Mouse (Mus musculus): Measurements from ENCODE around the gene Loxl3.

Gene Loxl3

GRCm38 (mm10) chr6:83053136-83053960 lies 19.4 kb downstream of the Loxl3 start:
- DNase-seq (ENCODE audit: low read depth, low spot score), result no peak

DNA sequence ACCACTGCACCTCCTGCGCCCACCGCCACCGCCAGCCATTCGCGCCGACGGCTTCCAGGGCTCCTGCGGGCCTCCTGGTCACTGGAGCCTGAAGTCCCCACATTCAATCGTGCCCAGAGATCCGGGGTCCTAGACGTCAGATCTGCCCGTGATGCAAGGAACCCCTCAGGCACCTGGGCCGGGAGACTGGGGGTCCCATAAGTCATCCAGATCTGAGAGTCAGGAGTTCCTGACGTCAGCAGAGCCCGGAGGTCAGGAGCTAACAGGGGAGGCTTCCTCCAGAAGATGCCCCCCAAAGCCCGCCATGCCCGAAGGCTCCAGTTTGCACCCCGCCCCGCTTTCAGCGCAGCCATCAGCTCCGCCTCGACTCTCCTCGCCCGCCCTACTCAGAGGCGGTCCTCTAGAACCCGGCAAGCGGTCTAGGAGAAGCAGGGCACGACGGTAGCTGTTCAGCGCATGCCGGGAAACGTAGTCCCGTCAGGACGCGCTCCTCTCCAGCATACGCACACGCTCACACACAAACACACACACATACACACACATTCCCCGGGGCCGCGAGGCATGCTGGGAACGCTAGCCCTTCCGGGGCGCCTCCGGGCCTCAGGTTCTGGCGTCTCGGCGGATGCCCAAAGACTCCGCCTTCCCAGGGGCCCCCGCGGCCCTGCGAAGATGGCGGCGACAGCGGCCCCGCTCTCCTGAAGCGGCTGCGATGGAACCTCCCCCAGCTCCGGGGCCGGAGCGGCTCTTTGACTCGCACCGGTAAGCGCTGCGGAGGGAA lies 20.3 kb downstream of the Loxl3 start, which contains the start of gene Aup1:
Gene Aup1, plus strand, starts transcription at position 448 of the 778 bp plus-strand sequence.
- peak; percentile 98 for DNase-seq (ENCODE audit: low read depth, low spot score)

DNA sequence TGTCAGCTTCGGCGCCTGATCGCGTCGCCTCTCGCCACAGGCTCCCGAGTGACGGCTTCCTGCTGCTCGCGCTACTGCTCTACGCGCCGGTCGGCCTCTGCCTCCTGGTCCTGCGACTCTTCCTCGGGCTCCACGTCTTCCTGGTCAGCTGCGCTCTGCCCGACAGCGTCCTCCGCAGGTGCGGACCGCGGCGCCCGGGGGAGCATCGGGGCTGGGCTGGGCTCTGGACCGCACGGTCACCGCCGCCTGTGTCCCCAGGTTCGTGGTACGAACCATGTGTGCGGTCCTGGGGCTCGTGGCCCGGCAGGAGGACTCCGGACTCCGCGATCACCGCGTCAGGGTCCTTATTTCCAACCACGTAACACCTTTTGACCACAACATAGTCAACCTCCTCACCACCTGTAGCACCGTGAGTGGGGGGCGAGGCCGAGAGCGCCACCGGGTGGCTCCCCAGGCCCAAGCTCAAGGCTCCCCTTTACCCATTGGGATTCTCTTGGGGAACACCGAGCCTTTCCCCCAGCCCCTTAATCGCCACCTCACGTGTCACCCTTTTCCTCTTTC lies 21.0 kb downstream of the Loxl3 start, which contains the start of gene Htra2:
Gene Htra2, minus strand, starts transcription at position 403 of the 561 bp plus-strand sequence.
- no peak for DNase-seq (ENCODE audit: low read depth, low spot score)

DNA sequence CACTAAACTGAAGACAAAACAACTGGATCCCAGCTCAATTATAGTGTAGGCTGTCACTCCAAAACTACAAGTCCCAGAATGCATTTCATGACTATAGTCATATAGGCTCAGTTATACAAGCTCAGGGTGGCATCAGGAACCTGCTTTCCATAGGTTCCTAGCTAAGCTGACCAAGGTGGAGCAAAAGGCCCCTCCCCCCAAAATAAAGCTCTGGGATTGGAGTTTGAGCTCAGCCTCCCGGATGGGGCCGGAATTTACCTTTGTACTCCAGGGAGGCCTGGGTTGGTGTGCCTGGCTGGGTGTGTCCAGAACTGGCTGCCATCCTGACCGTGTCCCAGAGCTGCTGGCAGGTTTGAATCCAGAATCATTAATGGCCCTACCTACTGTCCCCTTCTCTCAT lies 23.8 kb downstream of the Loxl3 start, which contains the start of gene Dqx1:
Gene Dqx1, plus strand, starts transcription at position 55 of the 400 bp plus-strand sequence.
- no peak for DNase-seq (ENCODE audit: low read depth, low spot score)

DNA sequence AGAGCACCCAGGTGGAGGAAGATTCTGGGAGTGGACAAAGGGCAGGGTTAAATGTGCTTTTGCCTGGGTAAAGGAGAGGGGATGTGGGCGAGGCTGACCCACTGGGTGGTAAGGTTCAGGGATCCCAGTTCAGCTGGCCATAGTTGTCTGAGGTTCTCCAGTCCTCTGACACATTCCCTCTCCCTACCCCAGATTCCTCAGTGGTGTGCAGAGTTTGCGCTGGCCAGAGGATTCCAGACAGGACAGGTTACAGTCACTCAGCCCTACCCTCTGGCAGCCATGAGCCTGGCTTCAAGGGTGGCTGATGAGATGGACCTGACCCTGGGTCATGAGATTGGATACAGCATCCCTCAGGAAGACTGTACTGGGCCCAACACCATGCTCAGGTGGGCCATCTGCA lies 24.8 kb downstream of the Loxl3 start:
- DNase-seq (ENCODE audit: low read depth, low spot score), result no peak

GRCm38 (mm10) chr6:83065995-83066394 lies 32.0 kb downstream of the Loxl3 start:
- no peak for DNase-seq (ENCODE audit: low read depth, low spot score)

DNA sequence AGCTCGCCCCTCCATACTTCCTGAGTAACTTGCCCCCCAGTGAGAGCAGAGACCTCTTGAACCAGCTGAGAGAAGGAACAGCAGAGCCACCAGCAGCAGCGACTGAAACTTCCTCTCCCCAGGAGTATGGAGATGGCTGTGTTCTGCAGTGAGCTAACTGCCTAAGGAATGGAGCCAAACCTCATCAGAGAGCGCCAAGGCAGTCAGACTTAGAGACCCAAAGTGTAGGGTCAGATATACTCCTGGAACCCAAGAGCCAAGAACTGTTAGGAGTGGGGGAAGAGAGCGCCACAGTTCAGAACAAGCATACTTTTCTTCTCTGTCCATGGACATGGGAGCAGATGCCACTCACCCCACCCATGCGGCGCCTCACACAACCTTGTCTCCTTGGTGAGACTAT lies 32.5 kb downstream of the Loxl3 start:
- DNase-seq (ENCODE audit: low read depth, low spot score), result no peak

DNA sequence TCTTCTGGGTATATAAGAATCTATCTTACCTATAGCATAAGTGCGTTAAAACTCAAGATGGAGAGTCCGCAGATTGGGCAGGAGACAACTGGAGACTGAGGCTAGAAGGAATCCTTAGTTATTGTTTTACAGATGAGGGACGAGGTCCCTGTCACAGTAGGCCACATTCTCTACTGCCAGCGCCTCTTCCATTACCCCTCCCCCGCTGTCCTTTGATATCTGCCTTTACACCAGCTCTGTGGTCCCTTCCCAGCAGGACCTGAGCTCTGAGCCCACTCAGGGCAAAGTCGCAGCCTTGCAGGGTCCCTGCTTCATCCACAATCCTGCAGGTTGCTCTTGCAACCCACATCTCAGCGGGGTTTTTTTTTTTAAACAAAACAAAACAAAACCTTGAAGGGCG lies 34.2 kb downstream of the Loxl3 start:
- no peak for DNase-seq (ENCODE audit: low read depth, low spot score)

DNA sequence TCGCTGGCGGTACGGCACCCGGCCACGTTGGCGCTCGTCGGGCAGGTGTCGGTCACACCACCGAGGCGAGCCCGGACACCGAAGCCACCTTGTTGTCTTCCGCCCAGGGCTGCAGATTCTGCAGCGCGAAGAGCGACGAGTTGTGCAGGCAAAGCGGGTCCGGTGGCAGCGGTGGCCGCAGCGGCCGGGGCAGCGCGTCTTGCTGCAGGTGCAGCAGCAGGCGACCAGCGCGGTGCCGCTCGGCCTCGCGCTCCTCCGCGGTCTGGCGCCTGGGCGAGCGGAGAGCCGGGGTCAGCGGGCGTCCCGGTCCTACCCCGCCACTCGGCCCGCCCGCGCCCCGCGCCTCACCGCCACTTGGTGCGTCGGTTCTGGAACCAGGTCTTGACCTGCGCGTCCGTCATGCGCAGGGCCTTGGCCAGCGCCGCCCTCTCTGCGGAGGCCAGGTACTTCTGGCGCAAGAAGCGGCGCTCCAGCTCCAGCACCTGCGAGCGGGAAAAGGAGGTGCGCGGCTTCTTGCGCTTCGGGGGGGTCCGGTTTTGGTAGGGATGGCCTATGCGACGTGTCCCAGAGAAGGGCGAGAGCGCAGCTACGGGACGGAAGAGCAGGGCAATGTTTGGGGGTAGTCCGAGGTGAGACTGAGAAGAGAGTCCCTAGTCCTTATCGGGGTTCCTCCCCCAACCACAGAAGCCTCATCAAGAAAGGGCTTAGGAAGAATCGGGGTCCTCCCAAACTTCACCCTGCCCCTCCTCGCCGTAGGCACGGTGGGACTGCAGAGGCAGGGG lies 34.9 kb downstream of the Loxl3 start:
- no peak for DNase-seq (ENCODE audit: low read depth, low spot score)

GRCm38 (mm10) chr6:83069488-83070246 lies 35.7 kb downstream of the Loxl3 start:
- no peak for DNase-seq (ENCODE audit: low read depth, low spot score)

GRCm38 (mm10) chr6:83070247-83070310 lies 36.1 kb downstream of the Loxl3 start, which contains the start of gene Tlx2:
TSS of gene Tlx2 (minus strand) at chr6:83070293.
- no peak for DNase-seq (ENCODE audit: low read depth, low spot score)

DNA sequence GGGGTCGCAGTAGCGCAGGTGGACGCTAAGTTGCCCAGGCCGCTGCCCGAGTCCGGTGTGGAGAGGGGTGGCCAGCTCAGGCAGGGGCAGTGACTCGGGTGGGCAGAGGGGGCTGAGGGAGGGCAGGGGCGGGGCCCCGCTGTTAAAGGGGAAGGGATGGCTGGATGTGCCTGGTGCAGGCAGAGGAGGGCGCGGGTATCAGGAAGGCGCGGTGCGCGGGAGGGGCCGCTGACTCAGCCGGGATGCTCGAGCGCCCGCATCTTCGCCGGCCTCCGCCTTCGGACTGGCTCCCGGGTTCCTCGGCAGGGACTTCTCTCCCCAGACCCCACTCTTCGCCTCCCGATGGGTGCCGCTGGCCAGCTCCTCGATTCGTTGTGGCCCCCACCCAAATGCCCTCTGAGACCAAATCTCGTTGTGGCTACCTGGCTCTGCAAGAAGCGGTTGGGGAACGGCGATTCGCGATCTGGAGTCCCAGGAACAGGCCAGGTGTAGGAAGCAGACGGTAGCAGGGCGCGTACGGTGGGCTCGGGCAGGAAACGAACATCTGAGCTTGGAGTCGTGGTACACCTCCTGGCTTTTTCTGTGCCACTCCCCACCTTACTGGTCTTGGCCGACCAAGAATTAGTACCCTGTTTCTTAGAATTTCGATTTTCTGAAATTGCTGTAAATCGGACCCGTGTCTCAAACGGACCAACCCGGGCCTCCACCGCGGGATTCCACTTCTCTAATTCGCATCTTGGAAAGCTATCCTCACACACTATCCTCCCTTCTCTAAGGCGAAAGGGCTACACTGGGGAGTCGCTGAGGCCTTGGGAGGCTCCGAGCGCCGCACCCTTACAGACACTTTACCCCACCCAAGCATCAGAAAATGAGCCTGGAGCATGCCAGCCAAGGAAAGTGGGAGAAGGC lies 36.6 kb downstream of the Loxl3 start:
- no peak for DNase-seq (ENCODE audit: low read depth, low spot score)

DNA sequence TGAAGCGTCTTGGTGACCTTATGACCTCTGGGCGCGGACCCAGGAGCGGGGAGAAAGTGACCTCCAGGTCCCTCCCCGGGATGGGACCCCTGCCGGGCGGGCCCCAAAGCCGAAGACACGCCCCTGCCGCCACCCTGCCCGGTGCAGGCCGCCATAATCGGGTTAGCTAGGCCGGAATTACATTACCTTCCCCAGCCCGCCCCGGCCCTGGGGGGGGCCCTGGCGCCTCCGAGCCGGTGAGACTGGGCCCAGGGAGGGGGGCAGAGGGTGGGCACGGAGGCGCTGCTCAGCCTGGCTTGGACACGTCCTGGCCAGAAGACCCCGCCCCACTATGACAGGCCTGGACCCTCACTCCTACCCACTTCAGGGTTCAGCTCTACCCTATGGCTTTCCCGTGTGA lies 37.2 kb downstream of the Loxl3 start:
- no peak for DNase-seq (ENCODE audit: low read depth, low spot score)

DNA sequence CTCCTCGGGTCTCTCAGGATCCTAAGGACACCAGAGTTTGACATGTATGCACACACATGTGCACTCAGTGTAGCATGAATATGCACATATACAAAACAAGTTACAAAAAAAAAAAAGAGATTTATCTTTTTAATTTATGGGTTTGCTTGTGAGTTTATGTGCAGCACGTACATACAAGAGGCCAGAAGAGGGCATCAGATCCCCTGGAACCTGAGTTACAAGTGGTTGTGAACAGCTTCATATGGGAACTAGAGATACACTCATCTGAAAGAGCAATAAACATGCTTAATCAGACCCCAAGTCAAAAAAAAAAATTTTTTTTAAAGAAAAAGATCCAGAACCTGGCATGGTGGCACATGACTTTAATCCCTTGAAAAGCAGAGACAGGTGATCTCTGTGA lies 41.0 kb downstream of the Loxl3 start:
- no peak for DNase-seq (ENCODE audit: low read depth, low spot score)

GRCm38 (mm10) chr6:83077630-83078323 lies 43.8 kb downstream of the Loxl3 start, which contains the start of gene Pcgf1:
TSS of gene Pcgf1 (plus strand) at chr6:83077869.
- DNase-seq (ENCODE audit: low read depth, low spot score), result no peak

GRCm38 (mm10) chr6:83078324-83078858 lies 44.4 kb downstream of the Loxl3 start:
- DNase-seq (ENCODE audit: low read depth, low spot score), result peak; percentile 98

DNA sequence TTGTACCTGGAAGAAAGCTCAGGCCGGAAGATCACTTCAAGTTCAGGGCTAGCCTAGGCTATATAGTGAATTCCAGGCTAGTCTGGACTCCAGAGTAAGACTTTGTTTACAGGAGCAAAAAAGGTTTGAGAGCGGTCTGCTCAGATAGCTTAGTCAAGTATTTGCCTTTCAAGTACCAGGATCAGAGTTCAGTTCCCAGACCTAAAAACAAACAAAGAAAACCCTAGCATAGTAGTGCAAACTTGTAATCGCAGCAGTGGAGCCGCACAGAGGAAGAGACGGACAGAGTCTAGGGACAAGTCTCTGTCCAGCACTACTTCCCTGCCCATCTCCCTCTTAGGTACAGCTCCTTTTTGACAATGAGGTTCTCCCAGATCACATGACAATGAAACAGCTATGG lies 46.2 kb downstream of the Loxl3 start:
- DNase-seq (ENCODE audit: low read depth, low spot score), result no peak

- no peak for DNase-seq (ENCODE audit: low read depth, low spot score)
Measured at GRCm38 (mm10) chr6:83083497-83083896, 49.5 kb downstream of the Loxl3 start.

GRCm38 (mm10) chr6:83084477-83084876 lies 50.5 kb downstream of the Loxl3 start:
- no peak for DNase-seq (ENCODE audit: low read depth, low spot score)

Data from retina, postnatal 7 days (tissue).